Mouse (Mus musculus): ENCODE data around the gene Armc12. TPM values are rescaled to one million over a fixed set of nuclear protein-coding genes. Genes with fewer than 3 reads are reported as not detected.

Gene Armc12
- total and polyA plus RNA-seq, 3 experiments: 0.15 TPM; not detected in 2

GRCm38 (mm10) chr17:28518615-28519071 is 12.0 kb upstream of the Armc12 start:
- Histone ChIP-seq H3K9ac (ENCODE audit: control insufficient read depth, low read depth, low read length, poor library complexity, severe bottlenecking) (peak overlapping the region; percentile 75), H3K4me1 (ENCODE audit: control insufficient read depth in 1 of 2, insufficient read depth in 2 of 2, low read length in 2 of 2) (peaks cover 0 to 29% of the 10 kb centered on the region in 2 experiments; a peak in 3 of 4 replicates), H3K27me3 (ENCODE audit: control insufficient read depth in 1 of 2, insufficient read depth in 2 of 2, low read length in 2 of 2) (no peaks in the 10 kb centered on the region), H3K9me3 (replicated peaks; ENCODE audit: insufficient read depth, low read length) (no peaks in the 10 kb centered on the region), H3K27ac (ENCODE audit: control insufficient read depth, low read depth, low read length) (peak overlapping the region; percentile 89), H3K36me3 (ENCODE audit: control insufficient read depth in 1 of 2, insufficient read depth in 2 of 2, low read length in 2 of 2) (peaks cover 0 to 14% of the 10 kb centered on the region in 2 experiments; a peak in 2 of 4 replicates), H3K79me2 (ENCODE audit: control insufficient read depth, insufficient read depth, low read length, poor library complexity) (peaks cover 5% of the 10 kb centered on the region; the same call in 1 of the 2 replicates), H3K4me3 (ENCODE audit: control insufficient read depth in 1 of 2, insufficient read depth in 1 of 2, low read depth in 2 of 2, low read length in 2 of 2) (peak overlapping the region; percentile 49 to 87)
- DNase-seq (ENCODE audit: low read depth, low spot score): no peak
- TF ChIP-seq UBTF (IDR thresholded peaks at IDR 0.05; ENCODE audit: borderline replicate concordance, insufficient read depth, low read depth, low read length) (no peak), ELF1 (IDR thresholded peaks at IDR 0.05; ENCODE audit: low read depth, low read length) (0 out of 2 replicates have a peak, but pooled peaks have one; percentile 19), BHLHE40 (IDR thresholded peaks at IDR 0.05; ENCODE audit: borderline replicate concordance, low read depth, low read length) (no peak), MXI1 (IDR thresholded peaks at IDR 0.05; ENCODE audit: low read depth, low read length) (0 out of 2 replicates have a peak, but pooled peaks have one; percentile 10), RCOR1 (IDR thresholded peaks at IDR 0.05; ENCODE audit: low read depth, low read length) (no peak), CHD1 (IDR thresholded peaks at IDR 0.05; ENCODE audit: low read depth, low read length) (no peak), MAX (IDR thresholded peaks at IDR 0.05; ENCODE audit: low read length) (0 out of 2 replicates have a peak, but pooled peaks have one; percentile 9), POLR2A (IDR thresholded peaks at IDR 0.05; ENCODE audit: control insufficient read depth in 1 of 2, insufficient read depth in 1 of 2, low read depth in 1 of 2, low read length in 2 of 2, poor library complexity in 1 of 2) (peak in 1 of 2 experiments; percentile 0; a peak in 1 of 4 replicates), ZMIZ1 (IDR thresholded peaks at IDR 0.05; ENCODE audit: low read depth, low read length) (0 out of 2 replicates have a peak, but pooled peaks have one; percentile 28), POLR2AphosphoS2 (IDR thresholded peaks at IDR 0.05; ENCODE audit: low read length) (peak; percentile 24; the same call in 1 of the 2 replicates), TBP (IDR thresholded peaks at IDR 0.05; ENCODE audit: low read depth, low read length) (0 out of 2 replicates have a peak, but pooled peaks have one; percentile 52), ETS1 (IDR thresholded peaks at IDR 0.05; ENCODE audit: low read depth, low read length) (no peak), ZC3H11A (IDR thresholded peaks at IDR 0.05; ENCODE audit: low read depth, low read length) (no peak), GABPA (IDR thresholded peaks at IDR 0.05; ENCODE audit: low read depth, low read length) (no peak), ZKSCAN1 (IDR thresholded peaks at IDR 0.05; ENCODE audit: low read depth, low read length) (no peak), NELFE (IDR thresholded peaks at IDR 0.05; ENCODE audit: low read depth, low read length) (0 out of 2 replicates have a peak, but pooled peaks have one; percentile 11), MAZ (IDR thresholded peaks at IDR 0.05; ENCODE audit: low read depth, low read length) (peak; percentile 88; the same call in 1 of the 2 replicates), USF2 (IDR thresholded peaks at IDR 0.05; ENCODE audit: borderline replicate concordance in 1 of 2, insufficient read depth in 1 of 2, low read depth in 1 of 2, low read length in 2 of 2) (no peak), SIN3A (IDR thresholded peaks at IDR 0.05; ENCODE audit: low read length) (peak; percentile 34; the same call in 1 of the 2 replicates), KAT2A (conservative IDR thresholded peaks at IDR 0.05; ENCODE audit: low read depth, low read length) (no peak)
